Mouse (Mus musculus) hindbrain, embryonic 16.5 days (tissue): Measurements from ENCODE around the gene Rims4. TPM values are rescaled to one million over a fixed set of nuclear protein-coding genes. Genes with fewer than 3 reads are reported as not detected.

Source experiments
- ATAC-seq: fragments of 200-750 bp; cut with Nextera tagmentation; 2 replicates; pipeline ENCODE4 v1.8.0; 2017; ENCODE audit warnings: moderate TSS enrichment, moderate library complexity
- H3K27ac ChIP-seq: fragments of 300-500 bp; sonication (generic); 2 replicates; pipeline ENCODE4 v1.5.1; 2014; ENCODE audit warnings: low read depth, mild to moderate bottlenecking, control low read depth, low read length, moderate library complexity
- H3K27me3 ChIP-seq: fragments of 300-500 bp; sonication (generic); replicated peaks from 2 replicates; pipeline ENCODE4 v1.6.1; 2014; ENCODE audit warnings: low read length; ENCODE audit not compliant: control insufficient read depth, insufficient read depth
- H3K36me3 ChIP-seq: fragments of 300-500 bp; sonication (generic); 2 replicates; pipeline ENCODE4 v1.6.1; 2014; ENCODE audit warnings: mild to moderate bottlenecking, low read length, moderate library complexity, mixed read lengths; ENCODE audit not compliant: control insufficient read depth, insufficient read depth
- H3K4me1 ChIP-seq: fragments of 300-500 bp; sonication (generic); 2 replicates; pipeline ENCODE4 v1.6.1; 2014; ENCODE audit warnings: low read depth, low read length; ENCODE audit not compliant: control insufficient read depth, insufficient read depth
- H3K4me2 ChIP-seq: fragments of 300-500 bp; sonication (generic); 2 replicates; pipeline ENCODE4 v1.6.1; 2014; ENCODE audit warnings: mild to moderate bottlenecking, low read length, control low read depth, moderate library complexity
- H3K4me3 ChIP-seq: fragments of 300-500 bp; sonication (generic); 2 replicates; pipeline ENCODE4 v1.5.1; 2014; ENCODE audit warnings: mild to moderate bottlenecking, low read length, control low read depth, moderate library complexity
- H3K9ac ChIP-seq: fragments of 300-500 bp; sonication (generic); 2 replicates; pipeline ENCODE4 v1.6.1; 2014; ENCODE audit warnings: low read depth, mild to moderate bottlenecking, control low read depth, low read length, moderate library complexity
- H3K9me3 ChIP-seq: fragments of 300-500 bp; sonication (generic); 2 replicates; pipeline ENCODE4 v1.6.1; 2014; ENCODE audit warnings: mild to moderate bottlenecking, low read length, moderate library complexity; ENCODE audit not compliant: control insufficient read depth
- WGBS: fragments of 180-500 bp; shearing (Covaris S2); extraction: QIAGEN DNeasy Blood & Tissue Kit; methylation state at CpG from one replicate; pipeline ENCODE4 v1.1.7; 2014; 5-methylcytosine and 5-hydroxymethylcytosine counted together
- polyA plus RNA-seq: library from polyadenylated mRNA; unstranded; fragments of >200 nt; fragmentation: Nextera tagmentation; extraction: Ambion mirVana; gene quantifications from 2 replicates; pipeline ENCODE4 v1.2.1, GENCODE M21; 2015

Gene Rims4
- polyA plus RNA-seq, 1 experiment from 2014 or later: 7.9 TPM

GRCm38 (mm10) chr2:163901043-163901442, 17.4 kb downstream of the Rims4 start:
- no peaks in the 10 kb centered on the region for H3K9me3 ChIP-seq
- no peak overlapping the region for H3K9ac ChIP-seq
- H3K36me3 ChIP-seq: no peaks in the 10 kb centered on the region
- H3K27ac ChIP-seq: no peak overlapping the region
- no peak overlapping the region for H3K4me2 ChIP-seq
- H3K27me3 ChIP-seq: no peaks in the 10 kb centered on the region
- WGBS: 85% methylated on average over 7 of the region's 7 CpGs
- H3K4me3 ChIP-seq: no peak overlapping the region
- ATAC-seq: no peak
- H3K4me1 ChIP-seq: peaks cover 6% of the 10 kb centered on the region; the same call in 1 of the 2 replicates

DNA sequence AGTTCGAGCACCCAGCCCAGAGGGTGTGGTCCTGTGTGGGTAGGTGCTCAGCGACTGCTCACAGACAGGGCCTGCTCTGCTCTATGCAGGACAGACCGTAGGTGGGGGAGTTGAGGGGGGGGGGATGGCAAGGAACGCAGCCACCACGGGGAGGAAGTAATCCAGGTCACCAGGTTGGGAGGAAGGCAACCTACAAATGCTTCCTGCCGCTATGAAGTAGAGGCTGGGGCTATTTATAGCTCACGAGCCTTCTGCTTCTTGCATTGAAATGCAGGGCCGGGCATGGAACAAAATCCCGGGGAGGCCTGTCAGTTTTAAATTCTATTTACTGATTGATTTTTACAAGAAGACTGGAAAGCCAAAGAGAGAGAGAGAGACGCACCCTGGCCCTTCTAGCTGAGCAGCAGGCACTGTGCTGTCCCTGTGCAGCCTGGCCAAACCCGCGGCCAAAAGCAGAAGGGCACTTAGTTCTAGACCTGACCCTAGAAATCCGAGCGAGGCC, 18.5 kb downstream of the Rims4 start:
- 46% methylated on average over 14 of the region's 14 CpGs for WGBS
- Histone ChIP-seq H3K4me2 (no peak overlapping the region), H3K27ac (no peak overlapping the region; the same call in 1 of the 2 replicates), H3K4me3 (no peak overlapping the region), H3K9ac (0 out of 2 replicates have a peak overlapping the region, but pooled peaks have one; percentile 11), H3K4me1 (peaks cover 6% of the 10 kb centered on the region; the same call in 1 of the 2 replicates), H3K36me3 (no peaks in the 10 kb centered on the region), H3K9me3 (no peaks in the 10 kb centered on the region), H3K27me3 (no peaks in the 10 kb centered on the region)
- ATAC-seq: 0 out of 2 replicates have a peak, but pooled peaks have one; percentile 28

- no peak overlapping the region for H3K27ac ChIP-seq
- 78% methylated on average over 7 of the region's 7 CpGs for WGBS
- H3K4me3 ChIP-seq: no peak overlapping the region
- H3K36me3 ChIP-seq: no peaks in the 10 kb centered on the region
- ATAC-seq: no peak
- no peak overlapping the region for H3K4me2 ChIP-seq
- H3K4me1 ChIP-seq: peaks cover 3% of the 10 kb centered on the region; the same call in 1 of the 2 replicates
- no peaks in the 10 kb centered on the region for H3K9me3 ChIP-seq
- no peak overlapping the region for H3K9ac ChIP-seq
- H3K27me3 ChIP-seq: no peaks in the 10 kb centered on the region
Observed at GRCm38 (mm10) chr2:163897988-163898535, 20.4 kb downstream of the Rims4 start.

- Histone ChIP-seq H3K4me1 (peaks cover 3% of the 10 kb centered on the region; the same call in 1 of the 2 replicates), H3K36me3 (no peaks in the 10 kb centered on the region), H3K27me3 (no peaks in the 10 kb centered on the region), H3K4me2 (no peak overlapping the region), H3K9ac (no peak overlapping the region), H3K9me3 (no peaks in the 10 kb centered on the region), H3K4me3 (no peak overlapping the region), H3K27ac (no peak overlapping the region)
- WGBS: 93% methylated on average over 7 of the region's 7 CpGs
- ATAC-seq: no peak
Observed at GRCm38 (mm10) chr2:163897026-163897425, 21.5 kb downstream of the Rims4 start.

DNA sequence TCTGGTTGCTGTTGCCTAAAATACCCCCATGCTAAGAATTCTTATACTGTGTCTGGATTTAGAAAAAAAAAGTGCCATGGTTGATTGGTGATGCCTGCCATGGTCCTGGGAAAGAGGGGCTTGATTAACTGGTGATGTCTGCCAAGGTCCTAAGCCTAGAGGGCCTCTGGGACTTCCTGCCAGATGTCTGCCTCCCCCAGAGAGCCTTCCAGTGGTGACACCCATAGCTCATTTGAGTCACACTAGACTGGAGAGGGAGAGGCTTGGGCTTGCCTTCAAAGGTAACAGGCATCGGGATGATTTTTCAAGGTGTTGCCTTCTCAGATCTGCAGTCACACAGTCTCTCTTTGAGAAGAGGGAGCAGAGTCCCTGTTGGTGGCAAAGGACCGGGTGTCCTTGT, 23.3 kb downstream of the Rims4 start:
- Histone ChIP-seq H3K4me3 (no peak overlapping the region), H3K9ac (no peak overlapping the region), H3K4me2 (no peak overlapping the region), H3K9me3 (no peaks in the 10 kb centered on the region), H3K27ac (no peak overlapping the region), H3K27me3 (no peaks in the 10 kb centered on the region), H3K36me3 (no peaks in the 10 kb centered on the region), H3K4me1 (peaks cover 6% of the 10 kb centered on the region; the same call in 1 of the 2 replicates)
- no peak for ATAC-seq
- WGBS: 73% methylated on average over 2 of the region's 2 CpGs

GRCm38 (mm10) chr2:163893446-163894370, 24.8 kb downstream of the Rims4 start:
- H3K4me2 ChIP-seq: no peak overlapping the region
- no peaks in the 10 kb centered on the region for H3K36me3 ChIP-seq
- no peaks in the 10 kb centered on the region for H3K27me3 ChIP-seq
- H3K4me3 ChIP-seq: no peak overlapping the region
- 69% methylated on average over 7 of the region's 7 CpGs for WGBS
- no peak for ATAC-seq
- H3K27ac ChIP-seq: no peak overlapping the region
- H3K9me3 ChIP-seq: no peaks in the 10 kb centered on the region
- no peak overlapping the region for H3K9ac ChIP-seq
- H3K4me1 ChIP-seq: peaks cover 2% of the 10 kb centered on the region; the same call in 1 of the 2 replicates

DNA sequence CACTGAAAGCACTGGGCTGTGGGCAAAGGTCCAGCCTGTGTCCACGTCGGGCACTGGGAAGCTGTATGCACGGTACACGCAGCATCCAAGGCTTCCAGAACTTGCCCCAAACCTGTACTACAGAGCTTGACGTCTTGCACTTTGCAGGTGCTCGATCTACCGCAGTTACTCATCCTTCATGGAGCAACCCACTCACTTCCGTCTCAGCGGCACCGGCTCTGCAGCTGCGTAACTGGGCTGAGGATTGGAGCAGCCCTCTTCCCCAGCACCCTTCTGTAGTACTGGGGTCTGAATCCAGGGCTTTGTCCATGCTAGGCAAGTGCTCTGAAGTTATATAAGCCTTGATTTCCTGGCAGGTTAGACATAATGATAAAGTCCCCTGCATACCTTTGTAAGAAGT, 27.2 kb downstream of the Rims4 start:
- Histone ChIP-seq H3K4me1 (peaks cover 2% of the 10 kb centered on the region; the same call in 1 of the 2 replicates), H3K27ac (no peak overlapping the region), H3K9ac (no peak overlapping the region), H3K9me3 (no peaks in the 10 kb centered on the region), H3K27me3 (no peaks in the 10 kb centered on the region), H3K4me2 (no peak overlapping the region), H3K4me3 (no peak overlapping the region), H3K36me3 (no peaks in the 10 kb centered on the region)
- 93% methylated on average over 11 of the region's 11 CpGs for WGBS
- no peak for ATAC-seq

GRCm38 (mm10) chr2:163890586-163890985, 27.9 kb downstream of the Rims4 start:
- no peaks in the 10 kb centered on the region for H3K36me3 ChIP-seq
- ATAC-seq: no peak
- H3K27ac ChIP-seq: peak overlapping the region; percentile 45; the same call in 1 of the 2 replicates
- no peak overlapping the region for H3K9ac ChIP-seq
- H3K4me3 ChIP-seq: no peak overlapping the region
- 45% methylated on average over 11 of the region's 11 CpGs for WGBS
- no peak overlapping the region for H3K4me2 ChIP-seq
- no peaks in the 10 kb centered on the region for H3K9me3 ChIP-seq
- no peaks in the 10 kb centered on the region for H3K27me3 ChIP-seq
- peaks cover 2% of the 10 kb centered on the region for H3K4me1 ChIP-seq

DNA sequence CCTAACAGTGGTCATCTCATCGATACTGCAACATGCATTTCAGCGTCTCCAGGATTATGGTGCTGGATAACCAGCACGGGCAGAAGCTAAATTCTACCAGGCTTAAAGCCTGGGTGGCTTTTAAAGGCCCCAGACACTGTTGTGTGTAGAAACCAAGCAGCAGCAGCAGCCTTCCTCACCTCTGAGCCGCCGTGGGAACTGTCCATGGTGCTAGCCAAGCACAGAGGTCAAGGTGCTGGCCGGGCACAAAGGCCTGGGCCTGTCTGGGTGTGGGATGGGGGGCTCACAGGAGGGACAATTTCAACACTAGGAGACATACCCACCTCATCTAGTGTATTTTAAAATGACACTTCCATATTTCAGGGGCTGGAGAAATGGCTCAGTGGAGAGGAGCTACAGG, 29.1 kb downstream of the Rims4 start:
- H3K27me3 ChIP-seq: no peaks in the 10 kb centered on the region
- ATAC-seq: no peak
- H3K27ac ChIP-seq: no peak overlapping the region
- no peaks in the 10 kb centered on the region for H3K9me3 ChIP-seq
- H3K4me1 ChIP-seq: peaks cover 2% of the 10 kb centered on the region
- no peak overlapping the region for H3K4me2 ChIP-seq
- no peak overlapping the region for H3K4me3 ChIP-seq
- no peaks in the 10 kb centered on the region for H3K36me3 ChIP-seq
- H3K9ac ChIP-seq: no peak overlapping the region
- WGBS: 44% methylated on average over 6 of the region's 6 CpGs
